Mouse (Mus musculus) erythroblast, embryonic 14.5 days (primary cell): ENCODE results near the gene Gchfr. TPM values are rescaled to one million over a fixed set of nuclear protein-coding genes. Genes with fewer than 3 reads are reported as not detected.

Experiments
- H3K27me3 ChIP-seq: 2 replicates; pipeline ENCODE4 v1.6.1; 2012; ENCODE audit warnings: inconsistent platforms; ENCODE audit not compliant: control insufficient read depth
- H3K36me3 ChIP-seq: 2 replicates; pipeline ENCODE4 v1.6.1; 2012; ENCODE audit warnings: mild to moderate bottlenecking, inconsistent platforms; ENCODE audit not compliant: control insufficient read depth
- H3K4me1 ChIP-seq: 2 replicates; pipeline ENCODE4 v1.6.1; 2012; ENCODE audit warnings: inconsistent platforms; ENCODE audit not compliant: control insufficient read depth
- H3K4me3 ChIP-seq: replicated peaks from 2 replicates; pipeline ENCODE3; 2012; ENCODE audit warnings: moderate library complexity, mild to moderate bottlenecking, inconsistent platforms
- H3K9me3 ChIP-seq: 2 replicates; pipeline ENCODE4 v1.6.1; 2012; ENCODE audit warnings: low read length, inconsistent platforms, mixed read lengths; ENCODE audit not compliant: control insufficient read depth
- GATA1 ChIP-seq: IDR thresholded peaks from 2 replicates; pipeline ENCODE4 v1.6.1; 2012; ENCODE audit warnings: low read length, inconsistent platforms, mixed read lengths
- TAL1 ChIP-seq: IDR thresholded peaks from 3 replicates; pipeline ENCODE4 v1.6.1; 2012; ENCODE audit warnings: low read length, inconsistent platforms, mixed read lengths
- polyA plus RNA-seq: library from polyadenylated mRNA; stranded (reverse); fragments of >175 nt; gene quantifications from 2 replicates; pipeline ENCODE4 v1.2.3, GENCODE M21; 2012

The Gchfr gene
- polyA plus RNA-seq, 1 experiment = 0.22 TPM

DNA sequence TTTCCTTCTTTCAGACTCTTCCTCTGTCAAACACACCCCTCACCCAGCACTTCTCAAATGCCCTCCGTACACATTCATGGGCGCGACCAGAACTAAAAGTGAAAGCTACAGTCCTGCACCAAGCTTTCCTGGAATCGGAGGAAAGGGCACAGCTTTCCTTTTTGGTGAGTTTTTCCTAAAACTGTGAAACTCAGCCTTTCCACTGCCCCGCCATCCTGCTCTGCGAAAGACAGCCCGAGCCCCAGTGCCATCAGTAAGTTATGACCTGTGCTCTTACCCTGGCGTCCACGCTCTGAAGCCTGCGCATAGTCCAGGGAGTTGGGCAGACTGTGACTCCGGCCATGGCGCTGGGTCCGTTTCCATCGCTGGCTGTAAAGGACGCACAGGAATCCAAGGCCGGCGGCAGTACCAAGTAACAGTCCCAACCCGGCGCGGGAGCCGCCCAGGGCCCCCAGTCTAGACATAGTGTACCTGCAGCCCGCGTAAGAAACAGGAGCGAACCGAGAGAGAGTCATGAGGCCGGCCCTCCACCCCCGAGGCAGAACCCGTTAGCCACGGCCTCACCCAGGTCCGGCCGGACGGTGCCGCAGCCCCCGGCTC, 11.4 kb upstream of the Gchfr start:
- no peak for TF ChIP-seq GATA1
- no peak for TF ChIP-seq TAL1
- peaks cover 56% of the 10 kb centered on the region for H3K4me1 ChIP-seq

DNA sequence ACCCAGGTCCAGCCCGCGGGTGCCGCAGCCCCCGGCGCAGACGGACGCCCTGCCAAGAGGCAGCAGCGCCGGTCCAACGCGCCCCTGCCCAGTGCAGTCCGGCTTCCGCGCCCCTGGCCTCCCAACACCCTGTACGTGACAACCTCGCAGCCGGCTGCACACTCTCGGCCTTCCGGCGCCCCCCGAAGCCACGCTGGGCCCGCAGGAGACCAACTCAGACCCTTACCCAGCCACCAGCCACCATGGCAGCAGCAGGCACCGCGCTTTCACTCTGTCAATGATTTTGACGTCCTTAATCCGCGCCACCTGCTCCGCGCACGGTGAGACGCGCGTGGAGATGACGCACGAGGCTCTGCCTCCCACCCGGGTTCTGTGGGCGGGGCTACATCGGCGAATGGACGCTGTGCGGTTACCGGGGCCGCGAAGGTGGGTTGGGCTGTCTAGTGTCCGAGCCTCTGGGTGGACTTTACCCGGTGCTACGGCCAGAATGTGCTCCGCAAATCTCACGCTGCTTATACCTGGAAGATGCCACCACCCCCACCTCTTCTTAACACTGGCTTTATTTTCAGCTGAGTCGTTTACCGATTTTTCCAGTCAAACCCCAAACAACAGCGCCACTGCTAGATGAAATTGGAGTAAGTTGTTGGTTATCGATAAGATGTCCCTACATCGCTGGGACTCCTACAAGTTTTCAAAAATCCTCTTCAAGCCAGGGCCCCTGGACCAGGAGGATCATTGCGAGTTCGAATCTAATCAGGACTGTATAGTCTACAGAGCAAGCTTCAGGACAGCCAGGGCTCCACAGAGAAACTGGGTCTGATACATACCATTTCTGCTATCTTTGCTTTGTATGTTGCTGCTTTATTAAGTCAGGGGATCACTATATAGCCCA, 10.6 kb upstream of the Gchfr start, which contains the start of gene Rmdn3:
Rmdn3 (minus strand) TSS at position 354 of the 892 bp plus-strand sequence.
- Histone ChIP-seq H3K4me3 (peak within 1 kb of the TSS; percentile 79), H3K27me3 (peaks cover 12% of the 10 kb centered on the region), H3K9me3 (no peaks in the 10 kb centered on the region), H3K4me1 (peaks cover 56% of the 10 kb centered on the region), H3K36me3 (peaks cover 29% of the 10 kb centered on the region)
- TF ChIP-seq GATA1 = no peak
- TF ChIP-seq TAL1 = no peak

More for the DNA sequence above, 11.4 kb upstream of the Gchfr start:
- Histone ChIP-seq H3K4me3 (peak overlapping the region; percentile 79), H3K9me3 (no peaks in the 10 kb centered on the region), H3K27me3 (peaks cover 4% of the 10 kb centered on the region), H3K36me3 (peaks cover 37% of the 10 kb centered on the region)

DNA sequence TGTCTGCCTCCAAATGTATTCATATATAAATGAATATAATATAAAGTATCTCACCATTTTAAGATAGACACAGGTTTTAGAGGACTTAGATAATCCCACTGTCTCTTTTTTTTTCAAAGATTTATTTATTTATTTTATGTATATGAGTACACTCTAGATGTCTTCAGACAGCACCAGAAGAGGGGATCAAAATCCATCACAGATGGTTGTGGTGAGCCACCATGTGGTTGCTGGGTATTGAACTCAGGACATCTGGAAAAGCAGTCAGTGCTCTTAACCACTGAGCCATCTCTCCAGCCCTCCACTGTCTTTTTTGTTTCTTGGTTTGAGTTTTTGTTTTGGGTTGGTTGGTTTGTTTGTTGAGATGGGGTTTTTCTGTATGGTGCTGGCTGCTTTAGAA, 9.7 kb upstream of the Gchfr start:
- Histone ChIP-seq H3K4me3 (peak overlapping the region; percentile 79), H3K27me3 (peaks cover 13% of the 10 kb centered on the region), H3K9me3 (no peaks in the 10 kb centered on the region), H3K4me1 (peaks cover 53% of the 10 kb centered on the region), H3K36me3 (peaks cover 20% of the 10 kb centered on the region)
- TF ChIP-seq GATA1 (no peak), TAL1 (no peak)

DNA sequence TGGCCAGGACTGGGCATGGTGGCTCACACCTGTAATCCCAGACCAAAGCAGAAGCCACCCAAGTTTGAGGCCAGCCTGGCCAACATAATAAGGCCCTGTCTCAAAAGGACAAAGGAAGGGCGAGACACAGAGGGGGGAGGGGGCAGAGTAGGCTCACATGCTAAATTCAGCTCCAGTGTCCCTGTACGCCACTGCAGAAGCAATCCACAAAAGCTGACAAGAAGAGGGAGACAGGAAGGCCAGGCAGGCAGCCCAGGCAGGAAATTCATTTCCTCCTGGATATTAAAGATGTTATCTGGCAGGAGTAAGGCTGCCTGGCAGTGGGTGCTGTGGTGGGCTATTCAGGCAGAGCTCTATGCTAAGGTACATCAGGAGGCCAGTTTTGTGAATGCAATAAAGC, 6.3 kb upstream of the Gchfr start:
- Histone ChIP-seq H3K27me3 (peaks cover 37% of the 10 kb centered on the region), H3K4me1 (peaks cover 32% of the 10 kb centered on the region), H3K9me3 (peaks cover 3% of the 10 kb centered on the region), H3K36me3 (no peaks in the 10 kb centered on the region; the same call in 1 of the 2 replicates), H3K4me3 (no peak overlapping the region)
- TF ChIP-seq GATA1 = no peak
- TF ChIP-seq TAL1 = no peak

DNA sequence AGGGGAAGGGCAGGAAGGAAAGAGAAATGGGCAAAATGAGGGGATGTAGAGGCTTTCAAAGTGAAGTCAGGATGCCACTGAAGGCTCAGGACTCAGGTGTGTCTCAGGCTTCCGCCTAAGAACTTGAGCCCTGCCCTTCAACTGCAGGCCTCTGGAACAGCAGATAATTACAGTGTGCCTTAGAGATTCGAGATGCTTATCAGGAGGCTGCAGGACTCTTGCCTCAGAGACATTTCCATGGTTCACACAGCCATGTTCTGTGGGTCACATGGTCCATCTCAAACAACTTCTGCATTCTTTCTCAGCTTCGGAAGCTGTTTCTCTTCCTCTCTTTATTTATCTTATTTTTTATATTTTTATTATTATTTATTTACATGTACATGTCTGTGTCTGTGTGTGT, 4.4 kb upstream of the Gchfr start:
- Histone ChIP-seq H3K36me3 (no peaks in the 10 kb centered on the region), H3K4me3 (peak overlapping the region; percentile 2), H3K4me1 (peaks cover 38% of the 10 kb centered on the region), H3K27me3 (peaks cover 55% of the 10 kb centered on the region), H3K9me3 (peaks cover 6% of the 10 kb centered on the region)
- TF ChIP-seq TAL1 (no peak), GATA1 (no peak)

DNA sequence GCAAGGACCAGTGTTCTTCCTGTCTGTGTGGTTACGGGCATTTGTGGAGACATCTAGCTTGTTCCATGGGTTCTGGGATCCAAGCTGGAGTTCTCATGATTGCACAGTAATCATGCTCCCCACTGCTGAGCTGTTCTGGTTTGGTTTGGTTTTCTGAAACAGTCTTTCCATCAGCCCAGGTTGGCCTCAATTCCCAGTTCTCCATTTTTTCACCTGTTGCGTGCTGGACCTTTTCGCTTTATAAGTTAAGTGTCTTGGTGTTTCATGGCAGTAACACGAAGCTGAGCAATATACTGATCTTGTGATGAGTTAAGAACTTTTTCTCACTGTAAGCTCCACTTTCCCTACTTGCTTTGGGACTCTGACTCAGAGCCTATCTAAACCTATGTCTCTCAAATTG, 3.6 kb upstream of the Gchfr start:
- peaks cover 63% of the 10 kb centered on the region for H3K27me3 ChIP-seq
- peaks cover 6% of the 10 kb centered on the region for H3K9me3 ChIP-seq
- H3K4me1 ChIP-seq = peaks cover 38% of the 10 kb centered on the region
- TF ChIP-seq TAL1 = no peak
- TF ChIP-seq GATA1 = no peak
- no peak overlapping the region for H3K4me3 ChIP-seq
- no peaks in the 10 kb centered on the region for H3K36me3 ChIP-seq

DNA sequence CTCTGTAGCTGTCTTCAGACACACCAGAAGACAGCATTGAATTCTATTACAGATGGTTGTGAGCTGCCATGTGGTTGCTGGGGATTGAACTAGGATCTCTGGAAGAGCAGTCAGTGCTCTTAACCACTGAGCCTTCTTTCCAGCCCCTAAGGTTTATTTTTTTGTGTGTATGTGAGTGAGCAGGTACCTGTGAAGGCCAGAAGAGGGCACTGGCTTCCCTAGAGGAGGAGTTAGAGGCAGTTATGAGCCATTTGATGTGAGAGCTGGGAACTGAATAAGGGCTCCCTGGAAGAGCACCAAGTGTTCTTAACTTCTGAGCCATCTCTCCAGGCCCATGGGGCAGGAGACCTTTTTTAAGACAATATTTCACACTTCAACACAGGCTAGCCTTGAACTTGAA, 2.2 kb upstream of the Gchfr start:
- peaks cover 6% of the 10 kb centered on the region for H3K9me3 ChIP-seq
- H3K36me3 ChIP-seq = no peaks in the 10 kb centered on the region
- TF ChIP-seq TAL1 (no peak), GATA1 (no peak)
- H3K4me3 ChIP-seq = no peak overlapping the region
- H3K27me3 ChIP-seq = peaks cover 72% of the 10 kb centered on the region
- H3K4me1 ChIP-seq = peaks cover 38% of the 10 kb centered on the region

DNA sequence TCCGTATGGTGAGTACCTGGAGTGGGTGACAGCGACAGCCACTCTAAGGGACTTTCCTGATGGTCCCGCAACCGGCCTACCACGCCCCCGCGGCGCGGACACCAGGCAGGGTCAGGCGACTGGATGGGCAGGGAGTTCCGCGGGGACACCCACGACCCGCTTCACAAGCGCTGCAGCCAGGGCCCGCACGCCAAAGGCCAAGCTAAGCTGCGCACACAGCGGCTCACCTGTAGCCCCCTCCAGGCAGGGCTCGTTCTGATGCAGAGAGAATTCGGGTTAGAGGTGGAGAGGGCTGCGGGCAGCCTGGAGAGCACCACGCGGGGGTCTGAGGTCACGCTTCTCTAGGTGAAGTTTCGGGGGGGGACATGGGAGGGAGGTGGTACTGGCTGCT, 288 bp downstream of the Gchfr start:
- Histone ChIP-seq H3K27me3 (peaks cover 61% of the 10 kb centered on the region), H3K9me3 (peaks cover 6% of the 10 kb centered on the region), H3K4me3 (peak overlapping the region; percentile 67), H3K36me3 (peaks cover 6% of the 10 kb centered on the region), H3K4me1 (peaks cover 35% of the 10 kb centered on the region)
- TF ChIP-seq TAL1 (no peak), GATA1 (no peak)

DNA sequence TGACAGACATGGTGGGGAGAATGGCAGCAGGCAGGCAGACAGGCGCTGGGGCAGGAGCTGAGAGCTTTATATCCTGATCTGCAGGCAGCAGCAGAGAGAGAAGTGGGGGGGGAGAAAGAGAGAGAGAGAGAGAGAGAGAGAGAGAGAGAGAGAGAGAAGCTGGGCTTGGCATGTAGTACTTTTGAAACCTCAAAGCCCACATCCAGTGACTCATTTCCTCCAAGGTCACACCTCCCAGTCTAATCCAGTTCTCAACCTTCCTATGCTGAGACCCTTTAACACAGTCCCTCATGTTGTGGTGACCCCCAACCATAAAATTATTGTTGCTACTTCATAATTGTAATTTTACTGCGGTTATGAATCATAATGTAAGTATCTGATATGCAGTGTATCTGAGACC, 2.7 kb downstream of the Gchfr start:
- peaks cover 40% of the 10 kb centered on the region for H3K4me1 ChIP-seq
- H3K36me3 ChIP-seq = peaks cover 6% of the 10 kb centered on the region
- peaks cover 47% of the 10 kb centered on the region for H3K27me3 ChIP-seq
- H3K4me3 ChIP-seq = no peak overlapping the region
- peaks cover 6% of the 10 kb centered on the region for H3K9me3 ChIP-seq
- TF ChIP-seq TAL1 (no peak), GATA1 (no peak)
